In genomic region chr1:182520938-182521500, GRCm38 (mm10) we compare ENCODE assay signal across 12 mouse cellular contexts. TPM values are rescaled to one million over a fixed set of nuclear protein-coding genes. Genes with fewer than 3 reads are reported as not detected.
DNase-seq lines count a peak whose midpoint lies in the region; ATAC-seq and TF ChIP-seq lines count a peak whose summit lies in the region.
"Had no signal": no experiment of that assay in that cellular context is flagged by ENCODE, and none has a peak within 500 bp of the region (broad histone marks: within the 10 kb centered on the region; RNA-seq: fewer than 3 reads in every experiment).

No protein-coding gene starts in this region.

- H3K4me2 ChIP-seq in hindbrain, postnatal 0 days (ENCODE audit: low read depth, low read length), result no peak overlapping the region

- H3K27ac ChIP-seq in hindbrain, embryonic 10.5 days, result peak overlapping the region; percentile 54; the same call in 1 of the 2 replicates
- H3K27ac ChIP-seq in hindbrain, postnatal 0 days, result no peak overlapping the region
- H3K27ac ChIP-seq in limb, embryonic 10.5 days, result peak overlapping the region; percentile 77

- WGBS in hindbrain, embryonic 10.5 days, result 71% methylated on average over 8 of the region's 8 CpGs
- WGBS in hindbrain, postnatal 0 days, result 85% methylated on average over 8 of the region's 8 CpGs
- WGBS in limb, embryonic 10.5 days, result 68% methylated on average over 8 of the region's 8 CpGs

- peak overlapping the region; percentile 21 for H3ac ChIP-seq in C2C12 (ENCODE audit: control insufficient read depth, insufficient read length, low read depth)

- H3K4me3 ChIP-seq in hindbrain, embryonic 10.5 days, result no peak overlapping the region
- H3K4me3 ChIP-seq in hindbrain, postnatal 0 days (ENCODE audit: low read length), result no peak overlapping the region
- no peak overlapping the region for H3K4me3 ChIP-seq in C2C12 (ENCODE audit: insufficient read depth, poor library complexity, severe bottlenecking)
- H3K4me3 ChIP-seq in limb, embryonic 10.5 days, result no peak overlapping the region

- peaks cover 9% of the 10 kb centered on the region for H3K79me3 ChIP-seq in C2C12 (ENCODE audit: low read depth)

- H3K9ac ChIP-seq in hindbrain, postnatal 0 days (replicated peaks; ENCODE audit: low read length), result no peak overlapping the region

- H3K27me3 ChIP-seq in hindbrain, embryonic 10.5 days (ENCODE audit: insufficient read depth, poor library complexity, severe bottlenecking), result peaks cover 21% of the 10 kb centered on the region
- no peaks in the 10 kb centered on the region; the same call in 1 of the 2 replicates for H3K27me3 ChIP-seq in hindbrain, postnatal 0 days (ENCODE audit: insufficient read depth, low read length)
- no peaks in the 10 kb centered on the region for H3K27me3 ChIP-seq in C2C12 (ENCODE audit: control insufficient read depth, insufficient read depth, insufficient read length)
- H3K27me3 ChIP-seq in limb, embryonic 10.5 days (ENCODE audit: low read depth, poor library complexity, severe bottlenecking), result peaks cover 11% of the 10 kb centered on the region

- ATAC-seq in hindbrain, postnatal 0 days, result no peak
- peak; percentile 18 for ATAC-seq in activated CD4-positive, CD25-positive, alpha-beta regulatory T cell, adult 4 months

- intact Hi-C loops in left cerebral cortex, postnatal 10 days (cut with DNase I), result no loop called here

- DNase-seq in hindbrain, embryonic 10.5 days (ENCODE audit: low spot score), result no peak
- DNase-seq in hindbrain, postnatal 0 days (ENCODE audit: low spot score), result no peak
- DNase-seq in limb, embryonic 10.5 days (ENCODE audit: low spot score), result no peak
- no peak for DNase-seq in natural killer cell, adult 2 months (ENCODE audit: low spot score in 2 of 2)
- no peak for DNase-seq in left cerebral cortex, postnatal 10 days (ENCODE audit: extremely low spot score in 1 of 2, low spot score in 2 of 2)
- no peak for DNase-seq in gastrocnemius, postnatal 10 days
- DNase-seq: lung, adult 2 months had no signal

- no peak for TF ChIP-seq CTCF in hindbrain, postnatal 0 days (IDR thresholded peaks at IDR 0.05; ENCODE audit: low read depth)
- no peak for TF ChIP-seq CTCF in C2C12 (IDR thresholded peaks at IDR 0.05; ENCODE audit: control insufficient read depth, insufficient read depth, insufficient read length)

- peaks cover 37% of the 10 kb centered on the region for H3K4me1 ChIP-seq in hindbrain, embryonic 10.5 days (replicated peaks)
- H3K4me1 ChIP-seq in hindbrain, postnatal 0 days (ENCODE audit: insufficient read depth, low read length), result peaks cover 3% of the 10 kb centered on the region; the same call in 1 of the 2 replicates
- H3K4me1 ChIP-seq in limb, embryonic 10.5 days, result peaks cover 52% of the 10 kb centered on the region

- no peaks in the 10 kb centered on the region for H3K36me3 ChIP-seq in hindbrain, embryonic 10.5 days
- H3K36me3 ChIP-seq in hindbrain, postnatal 0 days (ENCODE audit: insufficient read depth, low read length), result no peaks in the 10 kb centered on the region
- H3K36me3 ChIP-seq in C2C12 (ENCODE audit: control insufficient read depth, insufficient read depth), result no peaks in the 10 kb centered on the region
- no peaks in the 10 kb centered on the region for H3K36me3 ChIP-seq in limb, embryonic 10.5 days

- peaks cover 25% of the 10 kb centered on the region for H3K79me2 ChIP-seq in C2C12 (ENCODE audit: control insufficient read depth, insufficient read depth)

- H3K9me3 ChIP-seq in hindbrain, embryonic 10.5 days, result no peaks in the 10 kb centered on the region
- no peaks in the 10 kb centered on the region for H3K9me3 ChIP-seq in hindbrain, postnatal 0 days (ENCODE audit: low read length)
- no peaks in the 10 kb centered on the region for H3K9me3 ChIP-seq in limb, embryonic 10.5 days (replicated peaks)

TF ChIP-seq in C2C12, 6 proteins besides CTCF, POLR2A, EP300 and RAD21:
- TF ChIP-seq MYOG (IDR thresholded peaks at IDR 0.05; ENCODE audit: control insufficient read depth, extremely low read depth, insufficient read length), result no peak
- no peak for TF ChIP-seq CEBPB (IDR thresholded peaks at IDR 0.05; ENCODE audit: low read depth)
- no peak for TF ChIP-seq MYOD1 (IDR thresholded peaks at IDR 0.05; ENCODE audit: control insufficient read depth, insufficient read length, low read depth)
- TF ChIP-seq MAX (IDR thresholded peaks at IDR 0.05), result no peak
- TF ChIP-seq USF1 (IDR thresholded peaks at IDR 0.05; ENCODE audit: low read depth), result no peak
- no peak for TF ChIP-seq FOSL1 (IDR thresholded peaks at IDR 0.05; ENCODE audit: insufficient read depth, low read length, poor library complexity, severe bottlenecking)
TF ChIP-seq in C2C12: peak in this region for 0.

RNA-seq across cellular contexts. Expression of gene Capn2, which starts 3.6 kb away (rescaled TPM):
- polyA plus RNA-seq in hindbrain, embryonic 10.5 days (2016; fragmentation: Nextera tagmentation; extraction: Ambion mirVana), result 91.3 and 105 TPM in 2 replicates
- 79.7 and 87.2 TPM in 2 replicates for total RNA-seq in hindbrain, postnatal 0 days (2014; rRNA removed)
- 82.2 and 83.7 TPM in 2 replicates for polyA plus RNA-seq in hindbrain, postnatal 0 days (2015; fragmentation: Nextera tagmentation; extraction: Ambion mirVana)
- 171 TPM for polyA plus RNA-seq in C2C12 (2012; fragmentation: generic; extraction: Trizol)
- 10 to 100 TPM; 44.3 to 47.1 TPM for polyA plus RNA-seq in activated CD4-positive, CD25-positive, alpha-beta regulatory T cell, adult 4 months (2017; shearing (Covaris generic))
- 65.2 and 86.5 TPM in 2 replicates for polyA plus RNA-seq in limb, embryonic 10.5 days (2016; fragmentation: Nextera tagmentation; extraction: Ambion mirVana)
- total RNA-seq in left cerebral cortex, postnatal 10 days (2021), result 10 to 100 TPM; 59.9 to 64.6 TPM
- total RNA-seq in gastrocnemius, postnatal 10 days (2021), result 10 to 100 TPM; 79.2 to 87.6 TPM

RNA-seq across cellular contexts. Expression of gene Capn8, which starts 43.8 kb away (rescaled TPM):
- polyA plus RNA-seq in hindbrain, embryonic 10.5 days (2016; fragmentation: Nextera tagmentation; extraction: Ambion mirVana), result 0.08 TPM in 1 of 2 replicates, not detected in the other
- not detected in 2 replicates for total RNA-seq in hindbrain, postnatal 0 days (2014; rRNA removed)
- not detected in 2 replicates for polyA plus RNA-seq in hindbrain, postnatal 0 days (2015; fragmentation: Nextera tagmentation; extraction: Ambion mirVana)
- polyA plus RNA-seq in C2C12 (2012; fragmentation: generic; extraction: Trizol), result not detected
- under 1 TPM in 1 of 2 experiments, not detected in 1; 0.13 TPM for polyA plus RNA-seq in activated CD4-positive, CD25-positive, alpha-beta regulatory T cell, adult 4 months (2017; shearing (Covaris generic))
- polyA plus RNA-seq in limb, embryonic 10.5 days (2016; fragmentation: Nextera tagmentation; extraction: Ambion mirVana), result 0.06 TPM in 1 of 2 replicates, not detected in the other
- total RNA-seq in left cerebral cortex, postnatal 10 days (2021), result not detected
- total RNA-seq in gastrocnemius, postnatal 10 days (2021), result not detected
- total RNA-seq: ES-E14; heart, adult 18-20 months; layer of hippocampus, postnatal 10 days had no signal
